Mouse (Mus musculus) embryo, embryonic 10.5 days (tissue): ENCODE measurements at regions not wholly inside any gene's neighbourhood (a gene's known extent, or its start where the extent isn't known, plus 50 kb on each side); places are given as distances from the start of the nearest gene placed in this dataset.

Experiments used
- DNase-seq: peaks from one replicate; pipeline ENCODE4 v3.0.0-alpha.2; 2015; ENCODE audit warnings: low spot score

- DNase-seq, result no peak
Measured at GRCm38 (mm10) chr13:101016181-101016580, 183.0 kb upstream of the Slc30a5 start.

GRCm38 (mm10) chr13:101015435-101015834 is 182.2 kb upstream of the Slc30a5 start:
- no peak for DNase-seq

- no peak for DNase-seq
Measured at GRCm38 (mm10) chr13:101013604-101014003, 180.4 kb upstream of the Slc30a5 start.

GRCm38 (mm10) chr13:100990646-100991045 is 157.4 kb upstream of the Slc30a5 start:
- no peak for DNase-seq

GRCm38 (mm10) chr13:100988671-100989531 is 155.7 kb upstream of the Slc30a5 start:
- DNase-seq, result peak; percentile 28

- no peak for DNase-seq
Measured at GRCm38 (mm10) chr13:100988116-100988515, 154.9 kb upstream of the Slc30a5 start.

GRCm38 (mm10) chr13:100975741-100976140 is 142.5 kb upstream of the Slc30a5 start:
- DNase-seq, result no peak

- no peak for DNase-seq
Measured at GRCm38 (mm10) chr13:100971080-100972017, 138.1 kb upstream of the Slc30a5 start.

- DNase-seq, result no peak
Measured at GRCm38 (mm10) chr13:100962811-100963540, 129.7 kb upstream of the Slc30a5 start.

- no peak for DNase-seq
Measured at GRCm38 (mm10) chr13:100954598-100955251, 121.5 kb upstream of the Slc30a5 start.

- no peak for DNase-seq
Measured at GRCm38 (mm10) chr13:100954106-100954505, 120.9 kb upstream of the Slc30a5 start.

GRCm38 (mm10) chr13:100951185-100951508 is 117.9 kb upstream of the Slc30a5 start:
- no peak for DNase-seq

- no peak for DNase-seq
Measured at GRCm38 (mm10) chr13:100950348-100951184, 117.3 kb upstream of the Slc30a5 start.

GRCm38 (mm10) chr13:100943206-100943848 is 110.1 kb upstream of the Slc30a5 start:
- peak; percentile 40 for DNase-seq

- no peak for DNase-seq
Measured at GRCm38 (mm10) chr13:100940791-100941190, 107.6 kb upstream of the Slc30a5 start.

GRCm38 (mm10) chr13:100939677-100940076 is 106.5 kb upstream of the Slc30a5 start:
- peak; percentile 87 for DNase-seq

- no peak for DNase-seq
Measured at GRCm38 (mm10) chr13:100933265-100933664, 100.0 kb upstream of the Slc30a5 start.

GRCm38 (mm10) chr13:100899566-100899965 is 66.3 kb upstream of the Slc30a5 start:
- no peak for DNase-seq

- DNase-seq, result no peak
Measured at GRCm38 (mm10) chr13:100893871-100894270, 60.6 kb upstream of the Slc30a5 start.

GRCm38 (mm10) chr13:100893096-100893495 is 59.9 kb upstream of the Slc30a5 start:
- DNase-seq, result no peak
